Mouse (Mus musculus) stomach, embryonic 16.5 days (tissue): ENCODE results near the gene Hist1h3h. TPM values are rescaled to one million over a fixed set of nuclear protein-coding genes. Genes with fewer than 3 reads are reported as not detected.
"Not testable (repeated sequence)": the region's sequence is repeated elsewhere in the genome, so short reads cannot be mapped to it uniquely, and the experiment has no call there.

Experiments used
- ATAC-seq: fragments of 200-750 bp; cut with Nextera tagmentation; 2 replicates; pipeline ENCODE4 v1.8.0; 2017; ENCODE audit warnings: moderate number of reproducible peaks, moderate TSS enrichment; ENCODE audit not compliant: insufficient read depth, low FRiP score
- H3K27ac ChIP-seq: fragments of 300-500 bp; sonication (generic); 2 replicates; pipeline ENCODE4 v1.5.1; 2014; ENCODE audit warnings: low read length
- H3K27me3 ChIP-seq: fragments of 300-500 bp; sonication (generic); 2 replicates; pipeline ENCODE4 v1.6.1; 2014; ENCODE audit warnings: low read length, control low read depth, mixed read lengths; ENCODE audit not compliant: control insufficient read depth, insufficient read depth
- H3K36me3 ChIP-seq: fragments of 300-500 bp; sonication (generic); 2 replicates; pipeline ENCODE4 v1.6.1; 2014; ENCODE audit warnings: low read length; ENCODE audit not compliant: control insufficient read depth, insufficient read depth
- H3K4me1 ChIP-seq: fragments of 300-500 bp; sonication (generic); 2 replicates; pipeline ENCODE4 v1.6.1; 2014; ENCODE audit warnings: low read length, control low read depth, mixed read lengths; ENCODE audit not compliant: control insufficient read depth, insufficient read depth
- H3K4me2 ChIP-seq: fragments of 300-500 bp; sonication (generic); 2 replicates; pipeline ENCODE4 v1.6.1; 2014; ENCODE audit warnings: low read depth, low read length, mixed read lengths
- H3K4me3 ChIP-seq: fragments of 300-500 bp; sonication (generic); replicated peaks from 2 replicates; pipeline ENCODE4 v1.5.1; 2014; ENCODE audit warnings: mild to moderate bottlenecking, low read length
- H3K9ac ChIP-seq: fragments of 300-500 bp; sonication (generic); 2 replicates; pipeline ENCODE4 v1.6.1; 2014; ENCODE audit warnings: low read length
- H3K9me3 ChIP-seq: fragments of 300-500 bp; sonication (generic); replicated peaks from 2 replicates; pipeline ENCODE4 v1.6.1; 2016; ENCODE audit warnings: low read length, control low read depth; ENCODE audit not compliant: control insufficient read depth
- WGBS: fragments of 180-500 bp; shearing (Covaris S2); extraction: QIAGEN DNeasy Blood & Tissue Kit; methylation state at CpG from one replicate; pipeline ENCODE4 v1.1.7; 2014; 5-methylcytosine and 5-hydroxymethylcytosine counted together
- polyA plus RNA-seq: library from polyadenylated mRNA; unstranded; fragments of >200 nt; fragmentation: Nextera tagmentation; extraction: Ambion mirVana; gene quantifications from 2 replicates; pipeline ENCODE4 v1.2.1, GENCODE M21; 2015

The Hist1h3h gene
- polyA plus RNA-seq, 1 experiment from 2014 or later: 4.6 TPM

- 2% methylated on average over 5 of the region's 5 CpGs for WGBS
- Histone ChIP-seq H3K9ac (peak overlapping the region; percentile 73), H3K4me1 (peaks cover 20% of the 10 kb centered on the region), H3K27me3 (no peaks in the 10 kb centered on the region), H3K9me3 (no peaks in the 10 kb centered on the region), H3K4me3 (peak overlapping the region; percentile 59), H3K27ac (peak overlapping the region; percentile 95), H3K4me2 (peak overlapping the region; percentile 74), H3K36me3 (no peaks in the 10 kb centered on the region)
- ATAC-seq: no peak
Measured at GRCm38 (mm10) chr13:21749387-21750158, 32.1 kb downstream of the Hist1h3h start.

DNA sequence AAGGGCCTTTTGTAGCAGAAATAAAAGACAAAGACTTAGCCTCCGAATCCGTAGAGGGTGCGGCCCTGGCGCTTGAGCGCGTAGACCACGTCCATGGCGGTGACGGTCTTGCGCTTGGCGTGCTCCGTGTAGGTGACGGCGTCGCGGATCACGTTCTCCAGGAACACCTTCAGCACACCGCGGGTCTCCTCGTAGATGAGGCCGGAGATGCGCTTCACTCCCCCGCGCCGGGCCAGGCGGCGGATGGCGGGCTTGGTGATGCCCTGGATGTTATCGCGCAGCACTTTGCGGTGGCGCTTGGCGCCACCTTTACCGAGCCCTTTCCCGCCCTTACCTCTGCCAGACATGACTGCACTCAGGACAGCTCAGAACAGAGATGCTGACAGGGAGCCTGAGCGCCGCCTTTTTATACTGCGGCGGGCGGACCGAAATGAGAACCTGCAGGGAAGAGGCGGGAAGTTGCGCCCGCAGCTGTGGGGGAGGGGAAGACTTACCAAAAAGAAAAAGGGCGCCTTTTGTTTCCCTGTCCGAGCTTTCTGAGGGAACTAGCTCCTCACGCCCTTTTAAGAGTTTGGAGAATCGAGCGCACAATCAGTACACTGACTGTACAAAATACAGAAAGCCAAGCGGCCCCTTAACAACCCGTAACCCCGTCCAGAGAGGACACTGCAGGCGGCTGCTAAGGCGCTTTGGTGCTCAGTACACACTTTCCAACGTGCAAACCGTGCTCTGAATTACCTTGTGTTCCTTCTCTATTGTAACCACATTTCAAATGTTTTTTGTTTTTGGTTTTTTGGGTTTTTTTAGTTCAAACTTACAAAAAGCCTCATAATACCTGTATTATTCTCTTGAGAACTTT is 32.9 kb downstream of the Hist1h3h start, which contains the start of gene Hist1h4k:
Gene Hist1h4k, minus strand, starts transcription at position 347 of the 859 bp plus-strand sequence.
- WGBS: under 1% methylated on average over 38 of the region's 56 CpGs
- ATAC-seq: peak; percentile 83

GRCm38 (mm10) chr13:21751417-21751816 is 34.0 kb downstream of the Hist1h3h start:
- no peak for ATAC-seq
- no peaks in the 10 kb centered on the region for H3K9me3 ChIP-seq
- no peak overlapping the region for H3K4me2 ChIP-seq
- peaks cover 20% of the 10 kb centered on the region for H3K4me1 ChIP-seq
- no peaks in the 10 kb centered on the region for H3K36me3 ChIP-seq
- no peaks in the 10 kb centered on the region for H3K27me3 ChIP-seq
- H3K27ac ChIP-seq: no peak overlapping the region
- H3K4me3 ChIP-seq: no peak overlapping the region
- no peak overlapping the region for H3K9ac ChIP-seq

More for the DNA sequence above, 32.9 kb downstream of the Hist1h3h start, which contains the start of gene Hist1h4k:
- peak within 1 kb of the TSS; percentile 59 for H3K4me3 ChIP-seq
- H3K9ac ChIP-seq: peak within 1 kb of the TSS; percentile 73
- peak within 1 kb of the TSS; percentile 74 for H3K4me2 ChIP-seq
- H3K4me1 ChIP-seq: peaks cover 20% of the 10 kb centered on the region
- H3K27ac ChIP-seq: peak within 1 kb of the TSS; percentile 95
- not testable (repeated sequence) for H3K36me3 ChIP-seq, H3K27me3 ChIP-seq, H3K9me3 ChIP-seq

GRCm38 (mm10) chr13:21751827-21752226 is 34.4 kb downstream of the Hist1h3h start:
- H3K9me3 ChIP-seq: no peaks in the 10 kb centered on the region
- no peak overlapping the region for H3K4me3 ChIP-seq
- 71% methylated on average over 3 of the region's 3 CpGs for WGBS
- ATAC-seq: no peak
- peak overlapping the region; percentile 95 for H3K27ac ChIP-seq
- H3K27me3 ChIP-seq: no peaks in the 10 kb centered on the region
- H3K36me3 ChIP-seq: no peaks in the 10 kb centered on the region
- no peak overlapping the region for H3K9ac ChIP-seq
- peaks cover 20% of the 10 kb centered on the region for H3K4me1 ChIP-seq
- peak overlapping the region; percentile 79 for H3K4me2 ChIP-seq

DNA sequence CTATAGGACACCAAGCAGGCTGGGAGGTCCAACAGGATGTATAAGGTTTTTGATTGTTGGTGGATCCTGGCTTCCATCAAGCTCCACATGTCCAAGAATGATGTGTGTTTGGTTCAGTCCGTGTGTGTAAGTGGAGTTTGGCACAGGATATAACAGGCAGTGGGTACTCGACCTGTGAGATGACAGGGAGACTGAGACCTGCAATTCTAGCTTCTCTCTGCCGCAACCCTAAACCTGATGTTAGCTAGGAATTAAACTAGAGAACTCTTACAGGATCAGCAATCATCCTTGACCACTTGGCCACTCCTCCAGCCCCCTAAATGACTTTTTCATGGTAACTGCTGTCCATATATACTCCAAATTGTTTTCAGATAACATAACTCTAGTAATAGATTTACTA is 34.9 kb downstream of the Hist1h3h start:
- peak overlapping the region; percentile 50; the same call in 1 of the 2 replicates for H3K4me3 ChIP-seq
- no peaks in the 10 kb centered on the region for H3K36me3 ChIP-seq
- WGBS: 35% methylated on average over 3 of the region's 3 CpGs
- H3K27me3 ChIP-seq: no peaks in the 10 kb centered on the region
- peaks cover 20% of the 10 kb centered on the region for H3K4me1 ChIP-seq
- H3K27ac ChIP-seq: peak overlapping the region; percentile 95
- H3K9ac ChIP-seq: no peak overlapping the region; the same call in 1 of the 2 replicates
- no peaks in the 10 kb centered on the region for H3K9me3 ChIP-seq
- no peak for ATAC-seq
- H3K4me2 ChIP-seq: peak overlapping the region; percentile 79

GRCm38 (mm10) chr13:21753051-21753523 is 35.6 kb downstream of the Hist1h3h start:
- H3K4me2 ChIP-seq: peak overlapping the region; percentile 79
- no peaks in the 10 kb centered on the region for H3K9me3 ChIP-seq
- no peak for ATAC-seq
- H3K4me3 ChIP-seq: peak overlapping the region; percentile 50
- peaks cover 20% of the 10 kb centered on the region for H3K4me1 ChIP-seq
- WGBS: 3% methylated on average over 10 of the region's 10 CpGs
- H3K9ac ChIP-seq: peak overlapping the region; percentile 74
- no peaks in the 10 kb centered on the region for H3K27me3 ChIP-seq
- H3K36me3 ChIP-seq: no peaks in the 10 kb centered on the region
- H3K27ac ChIP-seq: peak overlapping the region; percentile 95

GRCm38 (mm10) chr13:21753524-21754285 is 36.2 kb downstream of the Hist1h3h start, which contains the start of the genes Hist1h2ak and Hist1h2bn:
TSS of gene Hist1h2ak (minus strand) at chr13:21753827.
TSS of gene Hist1h2bn (plus strand) at chr13:21754123.
- Histone ChIP-seq H3K27ac (peak within 1 kb of the TSS; percentile 95), H3K9ac (peak within 1 kb of the TSS; percentile 74), H3K4me1 (peaks cover 18% of the 10 kb centered on the region), H3K4me2 (peak within 1 kb of the TSS; percentile 79), H3K4me3 (peak within 1 kb of the TSS; percentile 52)
- H3K27me3 ChIP-seq, H3K9me3 ChIP-seq, H3K36me3 ChIP-seq: not testable (repeated sequence)
- 0% methylated on average over 37 of the region's 50 CpGs for WGBS
- ATAC-seq: peak; percentile 93

DNA sequence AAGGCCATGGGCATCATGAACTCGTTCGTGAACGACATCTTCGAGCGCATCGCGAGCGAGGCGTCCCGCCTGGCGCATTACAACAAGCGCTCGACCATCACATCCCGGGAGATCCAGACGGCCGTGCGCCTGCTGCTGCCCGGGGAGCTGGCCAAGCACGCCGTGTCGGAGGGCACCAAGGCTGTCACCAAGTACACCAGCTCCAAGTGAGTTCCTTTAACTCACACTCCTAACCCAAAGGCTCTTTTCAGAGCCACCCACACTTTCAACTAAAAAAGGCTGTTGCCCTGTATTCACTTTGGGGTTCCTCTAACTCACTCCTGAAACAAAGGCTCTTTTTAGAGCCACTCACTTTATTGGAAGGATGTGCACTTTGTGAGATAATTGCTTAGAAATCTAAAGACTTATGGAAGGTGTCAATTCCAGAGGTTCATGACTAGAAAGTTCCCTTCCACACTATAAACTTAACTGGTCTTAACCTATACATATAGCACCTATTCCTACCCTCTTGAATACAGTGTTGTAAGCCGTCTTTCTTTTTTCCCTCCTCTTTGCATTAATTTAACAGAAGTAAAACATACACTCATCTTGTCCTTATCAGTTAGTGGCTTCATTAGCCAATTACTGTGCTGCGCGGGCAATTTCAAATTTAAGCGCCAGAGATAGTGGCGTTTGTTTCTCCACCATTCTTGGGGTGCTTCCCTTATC is 37.0 kb downstream of the Hist1h3h start:
- ATAC-seq, H3K36me3 ChIP-seq, H3K9me3 ChIP-seq, H3K27me3 ChIP-seq: not testable (repeated sequence)
- under 1% methylated on average over 21 of the region's 26 CpGs for WGBS
- peak overlapping the region; percentile 89 for H3K27ac ChIP-seq
- peak overlapping the region; percentile 52 for H3K4me3 ChIP-seq
- peak overlapping the region; percentile 66 for H3K9ac ChIP-seq
- H3K4me1 ChIP-seq: peaks cover 15% of the 10 kb centered on the region
- peak overlapping the region; percentile 79 for H3K4me2 ChIP-seq
